Mouse (Mus musculus) MEL (cell line): ENCODE measurements around the gene Rcn1.

Source experiments
- CHD2 ChIP-seq: IDR thresholded peaks from 2 replicates; pipeline ENCODE4 v1.6.1; 2011; ENCODE audit warnings: low read length, improper control_type of control experiment
- CTCF ChIP-seq, 3 experiments: IDR thresholded peaks in 2 of 3; conservative IDR thresholded peaks in 1 of 3; 2 replicates each; pipeline ENCODE4 v1.5.1; 2011 to 2012; ENCODE audit warnings: low read length in 3 of 3, low read depth in 2 of 3, mild to moderate bottlenecking in 2 of 3, improper control_type of control experiment in 1 of 3, inconsistent platforms in 1 of 3, mixed read lengths in 1 of 3, moderate library complexity in 1 of 3; ENCODE audit not compliant: control insufficient read depth in 1 of 3, insufficient read depth in 1 of 3, poor library complexity in 1 of 3, severe bottlenecking in 1 of 3
- E2F4 ChIP-seq: IDR thresholded peaks from 2 replicates; pipeline ENCODE4 v1.6.1; 2011; ENCODE audit warnings: low read depth, low read length, improper control_type of control experiment, borderline replicate concordance
- EP300 ChIP-seq, 2 experiments: IDR thresholded peaks; 2 replicates each; pipeline ENCODE4 v1.6.1; 2011; ENCODE audit warnings: improper control_type of control experiment in 2 of 2, low read length in 2 of 2, low read depth in 1 of 2, mild to moderate bottlenecking in 1 of 2
- MAX ChIP-seq: IDR thresholded peaks from 2 replicates; pipeline ENCODE4 v1.6.1; 2011; ENCODE audit warnings: low read length, improper control_type of control experiment
- POLR2A ChIP-seq, 2 experiments: IDR thresholded peaks; 2 replicates each; pipeline ENCODE4 v1.6.1; 2011 to 2012; ENCODE audit warnings: low read length in 2 of 2, mild to moderate bottlenecking in 2 of 2, control low read depth in 1 of 2, improper control_type of control experiment in 1 of 2, low read depth in 1 of 2, moderate library complexity in 1 of 2; ENCODE audit not compliant: control insufficient read depth in 1 of 2, insufficient read depth in 1 of 2, poor library complexity in 1 of 2
- SIN3A ChIP-seq: IDR thresholded peaks from 2 replicates; pipeline ENCODE4 v1.6.1; 2012; ENCODE audit warnings: low read length, improper control_type of control experiment, inconsistent platforms
- USF1 ChIP-seq: IDR thresholded peaks from 2 replicates; pipeline ENCODE4 v1.6.1; 2014; ENCODE audit warnings: low read depth, mild to moderate bottlenecking, inconsistent platforms, low read length, improper control_type of control experiment, moderate library complexity

DNA sequence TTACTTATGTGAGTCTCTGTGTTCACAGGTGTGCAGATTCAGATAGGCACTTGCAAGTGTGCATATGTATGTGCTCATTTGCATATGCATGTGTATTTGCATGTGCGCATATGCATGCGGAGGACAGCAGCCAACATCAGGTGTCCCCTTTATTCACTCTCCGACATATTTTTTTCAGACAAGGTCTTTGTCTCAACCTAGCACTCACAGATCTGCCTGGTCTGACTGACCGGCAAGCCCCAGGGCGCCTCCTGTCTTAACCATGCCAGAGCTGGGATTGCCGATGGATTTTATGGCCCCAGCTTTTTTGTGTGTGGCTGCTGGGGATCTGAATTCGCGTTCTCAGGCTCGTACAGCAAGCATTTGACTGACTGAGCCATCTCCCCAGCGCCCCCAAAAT is 28.9 kb downstream of the Rcn1 start:
- TF ChIP-seq POLR2A (IDR thresholded peaks at IDR 0.05; ENCODE audit: control insufficient read depth in 1 of 2, insufficient read depth in 1 of 2, low read depth in 1 of 2, low read length in 2 of 2, poor library complexity in 1 of 2) (no peak), SIN3A (no peak), CTCF (IDR thresholded peaks at IDR 0.05 in 2 of 3, conservative IDR thresholded peaks at IDR 0.05 in 1 of 3; ENCODE audit: control insufficient read depth in 1 of 3, insufficient read depth in 1 of 3, low read depth in 2 of 3, low read length in 3 of 3, poor library complexity in 1 of 3, severe bottlenecking in 1 of 3) (no peak), USF1 (no peak), CHD2 (no peak), EP300 (IDR thresholded peaks at IDR 0.05; ENCODE audit: low read depth in 1 of 2, low read length in 2 of 2) (no peak), MAX (no peak), E2F4 (no peak)
